Mouse (Mus musculus) heart, postnatal 0 days (tissue): ENCODE data around the gene Unc45b.
"Not testable (repeated sequence)": the region's sequence is repeated elsewhere in the genome, so short reads cannot be mapped to it uniquely, and the experiment has no call there.

Experiments
- CTCF ChIP-seq: IDR thresholded peaks from 2 replicates; pipeline ENCODE4 v1.5.1; 2016; ENCODE audit warnings: antibody characterized with exemption, control low read depth, low read depth
- EP300 ChIP-seq: IDR thresholded peaks from 2 replicates; pipeline ENCODE4 v1.6.1; 2016; ENCODE audit warnings: antibody characterized with exemption, low read depth

DNA sequence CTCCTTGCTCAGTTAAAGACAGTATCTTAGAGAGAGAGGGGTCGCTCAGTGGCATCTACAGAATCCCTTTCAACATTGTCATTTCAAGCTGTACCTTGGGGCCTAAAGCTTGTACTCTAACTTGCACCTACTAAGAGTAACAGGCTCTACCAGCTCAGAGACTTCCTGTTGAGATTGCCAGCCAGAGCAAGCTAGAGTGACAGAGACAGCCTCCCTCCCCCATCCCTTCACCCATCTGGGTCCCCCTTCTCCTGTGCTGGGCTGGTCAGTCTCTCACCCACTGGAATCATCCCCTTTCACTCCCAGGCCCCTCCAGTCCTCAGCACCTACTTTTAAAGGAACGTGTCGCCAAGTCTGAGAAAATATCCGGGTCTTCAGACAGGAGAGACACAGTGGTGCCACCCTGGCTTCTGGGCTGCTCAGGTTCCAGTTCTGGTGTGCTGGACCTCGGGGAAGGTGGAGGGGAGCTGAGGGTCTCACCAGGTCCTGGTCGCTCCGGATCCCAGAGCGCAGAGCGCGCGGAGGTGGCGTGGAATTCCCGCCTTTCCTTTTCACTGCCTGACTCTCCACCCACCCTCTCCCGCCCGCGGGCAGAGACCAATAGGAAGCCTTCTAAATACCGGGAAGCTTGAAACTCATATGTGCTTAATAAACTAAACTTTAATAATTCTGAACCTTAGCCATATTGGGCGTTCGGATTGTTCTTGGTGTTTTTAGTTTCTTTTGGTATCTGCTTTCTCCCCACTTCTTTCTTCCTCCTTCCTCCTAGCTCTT, 80.4 kb downstream of the Unc45b start:
- not testable (repeated sequence) for TF ChIP-seq CTCF, EP300
